Mouse (Mus musculus) testis, adult 2 months (tissue): ENCODE measurements around the gene Ccdc85b.

ENCODE experiments used
- CTCF ChIP-seq: fragments of 200-500 bp; IDR thresholded peaks from 2 replicates; pipeline ENCODE4 v1.5.1; 2012; ENCODE audit warnings: low read depth, mild to moderate bottlenecking, inconsistent platforms, low read length, moderate library complexity; ENCODE audit not compliant: control insufficient read depth, insufficient read depth, insufficient replicate concordance
- POLR2A ChIP-seq: fragments of 200-500 bp; IDR thresholded peaks from 2 replicates; pipeline ENCODE4 v1.6.1; 2012; ENCODE audit warnings: low read depth, mild to moderate bottlenecking, inconsistent platforms, low read length, moderate library complexity; ENCODE audit not compliant: control insufficient read depth

DNA sequence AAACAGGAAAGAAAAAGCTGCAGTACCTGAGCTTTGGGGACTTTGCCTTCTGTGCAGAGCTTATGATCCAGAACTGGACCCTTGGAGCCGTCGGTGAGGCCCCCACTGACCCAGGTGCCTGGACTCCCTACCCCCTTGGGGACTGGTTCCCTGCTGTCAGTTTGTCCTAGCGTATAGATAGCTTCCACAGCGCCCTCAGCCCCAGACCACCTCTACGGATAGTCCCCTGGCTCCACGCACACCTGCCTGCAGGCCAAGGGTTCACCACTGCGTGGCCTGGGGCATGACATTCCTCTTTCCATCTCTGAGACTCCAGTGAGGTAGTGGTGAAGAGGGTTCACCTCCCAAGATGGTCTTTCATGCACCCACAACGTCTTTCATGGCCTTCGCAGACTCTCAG, 5.5 kb upstream of the Ccdc85b start:
- TF ChIP-seq CTCF = no peak
- no peak for TF ChIP-seq POLR2A
